Mouse (Mus musculus) ES-E14 (cell line): ENCODE measurements at regions not wholly inside any gene's neighbourhood (a gene's known extent, or its start where the extent isn't known, plus 50 kb on each side); places are given as distances from the start of the nearest gene placed in this dataset.
"Not testable (repeated sequence)": the region's sequence is repeated elsewhere in the genome, so short reads cannot be mapped to it uniquely, and the experiment has no call there.

Experiments
- DNase-seq: peaks from one replicate; pipeline ENCODE4 v3.0.0-alpha.2; 2013; ENCODE audit warnings: low read depth, low spot score
- H3K27ac ChIP-seq: 2 replicates; pipeline ENCODE4 v1.5.1; 2012; ENCODE audit warnings: low read depth, mild to moderate bottlenecking, low read length, moderate library complexity, mixed read lengths; ENCODE audit not compliant: poor library complexity, insufficient read depth, severe bottlenecking
- H3K36me3 ChIP-seq: 2 replicates; pipeline ENCODE4 v1.6.1; 2012; ENCODE audit warnings: mild to moderate bottlenecking, low read length, moderate library complexity, mixed read lengths; ENCODE audit not compliant: control insufficient read depth, poor library complexity, insufficient read depth, severe bottlenecking
- H3K4me1 ChIP-seq, 2 experiments: fragments of 150-350 bp in 1 of 2; sonication (generic) in 1 of 2; 2 replicates each; pipeline ENCODE4 v1.6.1; 2012; ENCODE audit warnings: low read length in 2 of 2, mild to moderate bottlenecking in 1 of 2, mixed read lengths in 1 of 2; ENCODE audit not compliant: control insufficient read depth in 2 of 2, insufficient read depth in 2 of 2, poor library complexity in 1 of 2
- H3K4me3 ChIP-seq, 2 experiments: fragments of 150-350 bp in 1 of 2; sonication (generic) in 1 of 2; 2 replicates each; pipeline ENCODE4 v1.5.1; 2012; ENCODE audit warnings: low read length in 2 of 2, low read depth in 1 of 2, mild to moderate bottlenecking in 1 of 2, mixed read lengths in 1 of 2; ENCODE audit not compliant: insufficient read depth in 1 of 2, poor library complexity in 1 of 2, severe bottlenecking in 1 of 2
- H3K9ac ChIP-seq: 2 replicates; pipeline ENCODE4 v1.6.1; 2012; ENCODE audit warnings: low read depth, mild to moderate bottlenecking, low read length, mixed read lengths; ENCODE audit not compliant: poor library complexity, insufficient read depth, severe bottlenecking
- H3K9me3 ChIP-seq: fragments of 150-350 bp; sonication (generic); 2 replicates; pipeline ENCODE4 v1.6.1; 2012; ENCODE audit warnings: low read depth, mild to moderate bottlenecking, low read length; ENCODE audit not compliant: control insufficient read depth, insufficient read depth
- in situ Hi-C, 2 experiments: fragments of 600-800 bp; cut with MboI; formaldehyde crosslinking; loops; one replicate each; pipeline ENCODE4 v1.15.1; 2025; ENCODE audit warnings: low sequenced_read_pairs in 2 of 2, inconsistent platforms in 1 of 2; ENCODE audit not compliant: unreplicated experiment in 2 of 2

GRCm38 (mm10) chr10:81996742-81997536, 51.0 kb upstream of the Zfp873 start:
- H3K4me1 ChIP-seq, H3K36me3 ChIP-seq, H3K9me3 ChIP-seq, in situ Hi-C loops, H3K27ac ChIP-seq, H3K9ac ChIP-seq: not testable (repeated sequence)
- peak; percentile 72 for DNase-seq
- H3K4me3 ChIP-seq = peak overlapping the region; percentile 57 to 76
